Mouse (Mus musculus) C2C12 (cell line): ENCODE measurements around the gene Cox4i2. TPM values are rescaled to one million over a fixed set of nuclear protein-coding genes. Genes with fewer than 3 reads are reported as not detected.

Experiments used
- H3K27me3 ChIP-seq: one replicate; pipeline ENCODE4 v1.6.1; 2011; ENCODE audit not compliant: control insufficient read depth, insufficient read depth, insufficient read length
- H3K36me3 ChIP-seq: one replicate; pipeline ENCODE4 v1.6.1; 2011; ENCODE audit not compliant: control insufficient read depth, insufficient read depth
- H3K4me3 ChIP-seq: one replicate; pipeline ENCODE4 v1.5.1; 2011; ENCODE audit warnings: mild to moderate bottlenecking, control low read depth; ENCODE audit not compliant: poor library complexity, insufficient read depth, severe bottlenecking
- H3K79me2 ChIP-seq: one replicate; pipeline ENCODE4 v1.6.1; 2011; ENCODE audit not compliant: control insufficient read depth, insufficient read depth
- H3K79me3 ChIP-seq: one replicate; pipeline ENCODE4 v1.6.1; 2011; ENCODE audit warnings: low read depth, control low read depth
- H3ac ChIP-seq: one replicate; pipeline ENCODE3; 2011; ENCODE audit warnings: low read depth; ENCODE audit not compliant: control insufficient read depth, insufficient read length
- CEBPB ChIP-seq: IDR thresholded peaks from one replicate; pipeline ENCODE4 v1.6.1; 2011; ENCODE audit warnings: low read depth, mild to moderate bottlenecking, control low read depth, moderate library complexity
- CTCF ChIP-seq: IDR thresholded peaks from one replicate; pipeline ENCODE4 v1.5.1; 2011; ENCODE audit not compliant: control insufficient read depth, insufficient read depth, insufficient read length
- FOSL1 ChIP-seq: IDR thresholded peaks from one replicate; pipeline ENCODE4 v1.8.0; 2011; ENCODE audit warnings: mild to moderate bottlenecking, low read length; ENCODE audit not compliant: poor library complexity, insufficient read depth, severe bottlenecking
- MAX ChIP-seq: IDR thresholded peaks from one replicate; pipeline ENCODE4 v1.6.1; 2011; ENCODE audit warnings: mild to moderate bottlenecking, control low read depth
- MYOD1 ChIP-seq: IDR thresholded peaks from one replicate; pipeline ENCODE4 v1.6.1; 2011; ENCODE audit warnings: low read depth; ENCODE audit not compliant: control insufficient read depth, insufficient read length
- MYOG ChIP-seq: IDR thresholded peaks from one replicate; pipeline ENCODE4 v1.6.1; 2011; ENCODE audit not compliant: control insufficient read depth, insufficient read length; ENCODE audit errors: extremely low read depth
- USF1 ChIP-seq: IDR thresholded peaks from one replicate; pipeline ENCODE4 v1.6.1; 2011; ENCODE audit warnings: low read depth, mild to moderate bottlenecking, control low read depth, moderate library complexity
- microRNA-seq: library from miRNA; unstranded; fragments of <30 nt; microRNA quantifications from one replicate; pipeline ENCODE4, GENCODE M21; 2019; ENCODE audit warnings: borderline microRNAs expressed
- polyA plus RNA-seq: library from polyadenylated mRNA; unstranded; fragments of >200 nt; fragmentation: generic; extraction: Trizol; gene quantifications from one replicate; pipeline ENCODE4 v1.2.1, GENCODE M21; 2012; ENCODE audit warnings: missing spikeins

Gene Cox4i2
- polyA plus RNA-seq, 1 experiment: 0.39 TPM

DNA sequence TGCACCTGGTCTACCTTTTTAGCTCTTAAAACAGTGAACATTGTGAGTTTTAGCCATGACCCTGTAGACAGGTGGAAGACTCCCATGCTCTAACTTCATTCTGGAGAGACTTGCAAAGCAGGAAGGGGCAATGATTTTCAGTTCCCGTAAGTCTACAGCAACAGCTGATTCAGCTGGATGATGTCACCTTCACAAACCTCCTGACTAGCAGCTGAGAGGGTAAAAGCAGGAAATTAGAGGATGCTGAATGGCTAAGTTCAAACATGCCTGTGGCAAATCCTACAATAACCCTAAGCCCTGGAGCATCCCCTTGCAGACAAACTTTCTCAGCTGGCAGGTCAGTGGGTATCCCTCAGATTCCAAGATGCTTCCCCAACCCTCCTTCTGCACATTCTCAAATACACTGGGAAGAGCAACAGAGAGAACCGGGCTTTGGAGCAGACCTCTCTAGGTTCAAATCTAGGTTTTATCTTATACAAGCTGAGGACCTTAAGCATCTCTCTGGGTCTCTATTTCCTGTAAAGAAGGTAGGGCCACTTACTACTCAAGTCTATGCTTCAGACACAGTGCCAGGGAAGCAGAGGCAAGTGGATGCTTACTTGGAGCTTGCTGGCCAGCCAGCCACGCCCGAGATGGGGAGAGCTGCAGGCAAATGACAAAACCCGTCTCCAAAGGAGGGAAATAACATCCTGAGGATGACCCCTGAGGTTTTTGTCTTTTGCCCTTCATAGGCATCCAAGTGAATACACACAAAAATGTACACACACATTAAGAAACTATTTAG is 56.4 kb downstream of the Cox4i2 start:
- H3K36me3 ChIP-seq: peaks cover 28% of the 10 kb centered on the region
- peaks cover 94% of the 10 kb centered on the region for H3K79me2 ChIP-seq
- H3K27me3 ChIP-seq: no peaks in the 10 kb centered on the region
- H3ac ChIP-seq: no peak overlapping the region
- H3K4me3 ChIP-seq: no peak overlapping the region
- peaks cover 66% of the 10 kb centered on the region for H3K79me3 ChIP-seq
- TF ChIP-seq USF1 (no peak), MYOD1 (peak; percentile 66)

DNA sequence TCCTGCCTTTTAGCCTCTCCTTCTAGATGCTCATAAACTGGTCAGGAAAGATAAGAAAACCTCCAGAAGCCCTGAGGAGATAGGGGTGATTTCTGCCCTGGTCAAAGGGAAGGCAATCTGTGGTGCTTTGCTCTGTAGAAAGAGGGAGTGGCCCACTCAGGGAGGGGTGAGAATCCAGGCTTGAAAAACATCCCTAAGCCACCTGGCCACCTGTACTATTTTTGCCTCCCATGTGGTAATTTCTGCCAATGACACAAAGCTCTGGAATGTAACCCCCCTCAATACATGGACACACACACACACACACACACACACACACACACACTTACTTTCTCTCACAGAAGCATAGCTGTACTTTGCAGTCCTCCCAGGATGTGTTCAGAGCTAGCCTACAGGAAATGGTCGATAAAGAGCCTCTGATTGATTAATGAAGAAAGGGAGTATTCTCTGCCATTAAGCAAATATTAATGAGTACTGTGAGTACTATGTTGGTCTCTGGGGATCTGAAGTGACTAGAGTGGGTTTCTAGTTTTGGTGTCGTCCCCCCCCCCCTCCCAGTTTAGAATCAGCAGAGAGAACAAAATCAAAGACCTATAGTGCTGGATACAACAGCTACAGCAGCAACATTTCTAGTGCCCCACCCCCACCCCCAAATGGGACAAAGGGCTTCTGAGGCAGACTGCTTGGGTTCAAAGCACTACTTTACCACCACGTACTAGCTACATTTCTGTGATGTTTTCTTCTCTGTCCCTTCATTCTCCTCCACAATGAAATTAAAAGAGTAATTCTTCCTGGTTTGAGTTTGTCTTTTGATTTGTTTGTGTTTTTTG is 57.6 kb downstream of the Cox4i2 start:
- H3K79me2 ChIP-seq: peaks cover 99% of the 10 kb centered on the region
- H3K79me3 ChIP-seq: peaks cover 76% of the 10 kb centered on the region
- H3ac ChIP-seq: no peak overlapping the region
- no peak overlapping the region for H3K4me3 ChIP-seq
- TF ChIP-seq MAX: no peak
- peak; percentile 26 for TF ChIP-seq MYOD1
- H3K36me3 ChIP-seq: peaks cover 36% of the 10 kb centered on the region
- no peaks in the 10 kb centered on the region for H3K27me3 ChIP-seq

DNA sequence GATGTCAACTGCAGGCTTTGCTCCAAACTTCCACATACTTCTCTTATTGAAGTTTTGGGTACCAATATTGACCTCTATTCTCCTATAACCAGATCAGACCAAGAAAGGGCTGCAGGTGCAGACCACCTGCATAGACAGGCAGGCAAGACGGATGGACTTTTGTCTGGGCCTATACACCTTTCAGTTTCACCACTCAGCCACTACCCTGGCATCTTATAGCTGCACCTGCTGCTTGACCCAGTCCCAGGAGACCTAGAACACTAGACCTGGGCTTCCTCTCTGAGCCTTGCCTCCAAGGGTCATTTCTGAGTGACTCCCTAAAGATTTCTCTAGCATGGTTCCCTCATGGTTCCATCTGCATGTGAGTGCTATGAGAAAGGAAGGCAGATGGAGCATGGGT is 59.3 kb downstream of the Cox4i2 start:
- TF ChIP-seq FOSL1: no peak
- no peak for TF ChIP-seq MAX
- no peak for TF ChIP-seq CTCF
- TF ChIP-seq USF1: no peak
- no peak for TF ChIP-seq MYOG
- no peak for TF ChIP-seq MYOD1
- TF ChIP-seq CEBPB: no peak
- Histone ChIP-seq H3K27me3 (no peaks in the 10 kb centered on the region), H3K79me2 (peaks cover 100% of the 10 kb centered on the region), H3ac (no peak overlapping the region), H3K36me3 (peaks cover 43% of the 10 kb centered on the region), H3K79me3 (peaks cover 91% of the 10 kb centered on the region), H3K4me3 (no peak overlapping the region)

DNA sequence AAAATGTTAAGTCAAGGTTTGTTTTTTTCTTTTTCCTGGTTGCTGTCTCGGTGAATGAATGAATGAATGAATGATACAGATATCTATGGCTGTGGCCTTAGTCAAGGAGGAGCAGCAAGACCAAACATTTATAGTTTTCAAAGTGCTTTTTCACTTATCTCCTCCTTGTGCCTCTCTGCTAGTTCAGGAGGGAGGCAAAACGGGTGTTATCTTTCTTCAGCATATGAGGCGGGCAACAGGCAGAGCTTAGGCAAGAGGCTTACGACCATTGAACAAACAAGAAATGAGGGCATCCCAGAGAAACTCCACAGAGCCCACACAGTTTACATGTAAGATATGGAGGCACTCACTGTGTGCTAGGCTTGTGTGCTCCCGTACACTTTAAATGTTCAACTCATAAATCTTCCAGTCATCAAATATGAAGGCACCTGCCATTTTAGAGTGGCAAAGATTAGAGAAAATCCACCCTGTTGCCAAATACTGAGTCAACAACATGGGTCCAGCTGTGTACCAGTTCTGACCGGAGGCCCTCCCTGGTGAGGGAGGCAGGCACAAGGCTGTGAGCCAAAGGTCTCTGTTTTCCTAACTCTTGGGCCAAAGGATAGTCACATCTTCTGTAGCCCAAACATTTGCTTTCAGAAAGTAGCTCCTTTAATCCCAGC is 60.4 kb downstream of the Cox4i2 start:
- TF ChIP-seq USF1 (no peak), MYOG (no peak), FOSL1 (no peak), CEBPB (no peak), MYOD1 (no peak), MAX (no peak), CTCF (no peak)
- H3K4me3 ChIP-seq: no peak overlapping the region
- H3K79me2 ChIP-seq: peaks cover 100% of the 10 kb centered on the region
- H3K27me3 ChIP-seq: no peaks in the 10 kb centered on the region
- H3K79me3 ChIP-seq: peaks cover 92% of the 10 kb centered on the region
- H3ac ChIP-seq: no peak overlapping the region
- peaks cover 52% of the 10 kb centered on the region for H3K36me3 ChIP-seq

Small RNA genes within 50 kb of the gene (microRNA-seq; reads per million reads assigned to microRNA genes)
- gene Gm23802: not detected

Other genes with a start within 250 kb of the Cox4i2 start
- not detected for gene Defb26, start 242.5 kb upstream of the Cox4i2 start, polyA plus RNA-seq
- 0.57 TPM for gene Defb28, start 235.9 kb upstream of the Cox4i2 start, polyA plus RNA-seq
- gene Defb29, start 214.1 kb upstream of the Cox4i2 start, polyA plus RNA-seq: not detected
- gene Gm17416, start 184.8 kb upstream of the Cox4i2 start, polyA plus RNA-seq: not detected
- not detected for gene Defb21, start 181.4 kb upstream of the Cox4i2 start, polyA plus RNA-seq
- not detected for gene Defb19, start 173.9 kb upstream of the Cox4i2 start, polyA plus RNA-seq
- not detected for gene Defb45, start 154.8 kb upstream of the Cox4i2 start, polyA plus RNA-seq
- gene Defb36, start 149.8 kb upstream of the Cox4i2 start, polyA plus RNA-seq: not detected
- gene Defb25, start 131.1 kb upstream of the Cox4i2 start, polyA plus RNA-seq: 3.6 TPM
- gene Rem1, start 127.2 kb upstream of the Cox4i2 start, polyA plus RNA-seq: 38.7 TPM
- 136 TPM for gene H13, start 84.7 kb upstream of the Cox4i2 start, polyA plus RNA-seq
- gene Mcts2, start 67.1 kb upstream of the Cox4i2 start, polyA plus RNA-seq: 24.7 TPM
- 503 TPM for gene Id1, start 17.9 kb upstream of the Cox4i2 start, polyA plus RNA-seq
- 67.3 TPM for gene Bcl2l1, start 77.6 kb downstream of the Cox4i2 start, polyA plus RNA-seq
- 54.8 TPM for gene Tpx2, start 93.8 kb downstream of the Cox4i2 start, polyA plus RNA-seq
- 3.9 TPM for gene Mylk2, start 157.2 kb downstream of the Cox4i2 start, polyA plus RNA-seq
- gene Foxs1, start 179.0 kb downstream of the Cox4i2 start, polyA plus RNA-seq: 55.0 TPM
- 0.06 TPM for gene Dusp15, start 197.5 kb downstream of the Cox4i2 start, polyA plus RNA-seq
- gene Ttll9, start 208.3 kb downstream of the Cox4i2 start, polyA plus RNA-seq: 0.16 TPM